ENCODE assay signal across 13 mouse cellular contexts in the genomic region with DNA sequence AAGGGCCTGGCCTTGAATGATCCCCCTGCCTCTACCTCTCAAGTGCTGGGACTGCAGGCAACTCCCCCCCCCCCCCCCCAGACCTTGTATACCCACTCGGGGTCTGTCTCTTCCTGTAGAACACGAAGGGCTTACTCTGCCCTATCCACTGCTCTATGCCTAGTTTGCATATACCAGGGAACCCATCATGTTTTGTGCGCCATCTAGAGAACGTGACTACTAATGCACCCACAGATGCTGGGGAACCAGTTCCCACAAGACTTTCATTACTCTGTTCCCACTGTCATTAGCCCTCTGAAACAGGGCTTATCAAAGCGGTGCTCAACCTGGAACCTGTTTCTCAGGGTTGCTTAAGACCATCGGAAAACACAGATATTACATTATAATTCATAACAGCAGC.
DNase-seq lines count a peak whose midpoint lies in the region; ATAC-seq and TF ChIP-seq lines count a peak whose summit lies in the region.
"Had no signal": no experiment of that assay in that cellular context is flagged by ENCODE, and none has a peak within 500 bp of the region (broad histone marks: within the 10 kb centered on the region; RNA-seq: fewer than 3 reads in every experiment).

No protein-coding gene starts in this region.

- no peak overlapping the region for H3K4me2 ChIP-seq in liver, embryonic 12.5 days
- H3K4me2 ChIP-seq: heart, embryonic 12.5 days; limb, embryonic 15.5 days had no signal

- WGBS in cerebellum, adult 2 months, result 63% methylated on average over 6 of the region's 6 CpGs
- 60% methylated on average over 6 of the region's 6 CpGs for WGBS in liver, embryonic 12.5 days (ENCODE audit: insufficient replicate concordance)

- H3K27ac ChIP-seq in cerebellum, adult 2 months (ENCODE audit: insufficient read depth, low read length), result no peak overlapping the region
- no peak overlapping the region for H3K27ac ChIP-seq in layer of hippocampus, adult 2 months
- no peak overlapping the region for H3K27ac ChIP-seq in liver, embryonic 12.5 days
- H3K27ac ChIP-seq: limb, embryonic 15.5 days had no signal

- H3K9ac ChIP-seq in liver, embryonic 12.5 days, result no peak overlapping the region
- H3K9ac ChIP-seq: heart, embryonic 12.5 days; limb, embryonic 15.5 days had no signal

- 0 out of 2 replicates have a peak, but pooled peaks have one; percentile 13 for ATAC-seq in liver, embryonic 12.5 days
- ATAC-seq: hindbrain, embryonic 16.5 days had no signal

- H3K4me1 ChIP-seq in cerebellum, adult 2 months (ENCODE audit: control insufficient read depth, insufficient read depth, low read length), result peaks cover 18% of the 10 kb centered on the region
- H3K4me1 ChIP-seq in E14TG2a.4 (replicated peaks; ENCODE audit: low read depth, low read length), result peaks cover 22% of the 10 kb centered on the region
- peaks cover 7% of the 10 kb centered on the region; the same call in 1 of the 2 replicates for H3K4me1 ChIP-seq in liver, embryonic 12.5 days

- no peak for DNase-seq in cerebellum, adult 2 months
- no peak for DNase-seq in cerebellum, adult 11-12 months
- DNase-seq in layer of hippocampus, adult 2 months (ENCODE audit: low spot score in 2 of 2), result no peak
- no peak for DNase-seq in layer of hippocampus, adult 9-10 months (ENCODE audit: low spot score)
- DNase-seq in neural tube, embryonic 10.5 days (ENCODE audit: extremely low spot score, low spot score), result no peak
- no peak for DNase-seq in gastrocnemius, postnatal 36 days
- DNase-seq: cerebellum, postnatal 25 days; right cerebral cortex, postnatal 4 days had no signal

- no peak overlapping the region for H3K4me3 ChIP-seq in cerebellum, adult 2 months (replicated peaks; ENCODE audit: insufficient read depth, low read depth, low read length)
- no peak overlapping the region for H3K4me3 ChIP-seq in layer of hippocampus, adult 2 months
- no peak overlapping the region for H3K4me3 ChIP-seq in E14TG2a.4 (replicated peaks; ENCODE audit: low read length)
- H3K4me3 ChIP-seq in liver, embryonic 12.5 days, result no peak overlapping the region
- H3K4me3 ChIP-seq: heart, embryonic 12.5 days; limb, embryonic 15.5 days had no signal

- intact Hi-C loops in gastrocnemius, postnatal 36 days (cut with DNase I), result no loop called here

- TF ChIP-seq POLR2A in cerebellum, adult 2 months (IDR thresholded peaks at IDR 0.05; ENCODE audit: borderline replicate concordance, insufficient read depth, low read length), result no peak

- no peaks in the 10 kb centered on the region for H3K27me3 ChIP-seq in cerebellum, adult 2 months (ENCODE audit: control insufficient read depth, insufficient read depth, low read length)
- H3K27me3 ChIP-seq in E14TG2a.4 (ENCODE audit: insufficient read depth, low read length), result no peaks in the 10 kb centered on the region
- no peaks in the 10 kb centered on the region for H3K27me3 ChIP-seq in liver, embryonic 12.5 days (replicated peaks)
- H3K27me3 ChIP-seq: limb, embryonic 15.5 days had no signal

- TF ChIP-seq CTCF in cerebellum, adult 2 months (IDR thresholded peaks at IDR 0.05; ENCODE audit: borderline replicate concordance, insufficient read depth, low read depth, low read length), result peak; percentile 27; the same call in 1 of the 2 replicates
- TF ChIP-seq CTCF in layer of hippocampus, adult 2 months (conservative IDR thresholded peaks at IDR 0.05), result peak; percentile 64
- peak; percentile 11; the same call in 1 of the 2 replicates for TF ChIP-seq CTCF in E14TG2a.4 (conservative IDR thresholded peaks at IDR 0.05; ENCODE audit: low read length)

- peaks cover 63% of the 10 kb centered on the region for H3K36me3 ChIP-seq in E14TG2a.4 (ENCODE audit: insufficient read depth, low read length)
- peaks cover 20% of the 10 kb centered on the region for H3K36me3 ChIP-seq in liver, embryonic 12.5 days

- no peaks in the 10 kb centered on the region for H3K9me3 ChIP-seq in E14TG2a.4 (ENCODE audit: low read length)
- no peaks in the 10 kb centered on the region for H3K9me3 ChIP-seq in liver, embryonic 12.5 days (replicated peaks)
- H3K9me3 ChIP-seq: heart, embryonic 12.5 days; limb, embryonic 15.5 days had no signal

Comparison
In these comparisons a context has a peak if more than half of its experiments do, and no peak if none do; other contexts are left out.
1. CTCF ChIP-seq: peak in every context shown above with its lines; median percentile 64 in layer of hippocampus, adult 2 months; 27 in cerebellum, adult 2 months; 11 in E14TG2a.4.